Mouse (Mus musculus): Measurements from ENCODE around the gene Pex3. TPM values are rescaled to one million over a fixed set of nuclear protein-coding genes. Genes with fewer than 3 reads are reported as not detected.
"Not testable (repeated sequence)": the region's sequence is repeated elsewhere in the genome, so short reads cannot be mapped to it uniquely, and the experiment has no call there.

Gene Pex3
- polyA plus RNA-seq, 1 experiment from 2014 or later = 20.9 TPM

- Histone ChIP-seq H3K4me3 (ENCODE audit: low read length) (peak overlapping the region; percentile 63), H3K27me3 (replicated peaks; ENCODE audit: control insufficient read depth, insufficient read depth, low read length) (no peaks in the 10 kb centered on the region), H3K9ac (ENCODE audit: low read depth, low read length) (peak overlapping the region; percentile 80), H3K4me1 (ENCODE audit: control insufficient read depth, insufficient read depth, low read length) (peaks cover 4% of the 10 kb centered on the region), H3K4me2 (ENCODE audit: low read depth, low read length) (peak overlapping the region; percentile 66), H3K9me3 (ENCODE audit: control insufficient read depth, low read length) (no peaks in the 10 kb centered on the region), H3K27ac (ENCODE audit: low read length) (peak overlapping the region; percentile 62; the same call in 1 of the 2 replicates), H3K36me3 (ENCODE audit: control insufficient read depth, insufficient read depth, low read length) (no peaks in the 10 kb centered on the region)
- WGBS = 22% methylated on average over 10 of the region's 10 CpGs
- ATAC-seq = peak; percentile 43
These were observed 600 bp upstream of the Pex3 start for GRCm38 (mm10) chr10:13553498-13553985.

- WGBS = 92% methylated on average over 5 of the region's 5 CpGs
- H3K4me3 ChIP-seq (ENCODE audit: low read length) = no peak overlapping the region
- no peaks in the 10 kb centered on the region for H3K9me3 ChIP-seq (ENCODE audit: control insufficient read depth, low read length)
- H3K9ac ChIP-seq (ENCODE audit: low read depth, low read length) = no peak overlapping the region
- H3K4me2 ChIP-seq (ENCODE audit: low read depth, low read length) = no peak overlapping the region
- no peak overlapping the region for H3K27ac ChIP-seq (ENCODE audit: low read length)
- no peak for ATAC-seq
- no peaks in the 10 kb centered on the region for H3K36me3 ChIP-seq (ENCODE audit: control insufficient read depth, insufficient read depth, low read length)
- H3K4me1 ChIP-seq (ENCODE audit: control insufficient read depth, insufficient read depth, low read length) = no peaks in the 10 kb centered on the region
- H3K27me3 ChIP-seq (replicated peaks; ENCODE audit: control insufficient read depth, insufficient read depth, low read length) = no peaks in the 10 kb centered on the region
These were observed 11.2 kb downstream of the Pex3 start for GRCm38 (mm10) chr10:13541721-13542120.

- no peak for ATAC-seq
- 91% methylated on average over 7 of the region's 7 CpGs for WGBS
These were observed 13.1 kb downstream of the Pex3 start for GRCm38 (mm10) chr10:13539769-13540333.

GRCm38 (mm10) chr10:13536706-13537105 lies 16.2 kb downstream of the Pex3 start:
- no peak for ATAC-seq
- Histone ChIP-seq H3K4me1 (ENCODE audit: control insufficient read depth, insufficient read depth, low read length) (no peaks in the 10 kb centered on the region), H3K27ac (ENCODE audit: low read length) (no peak overlapping the region), H3K4me2 (ENCODE audit: low read depth, low read length) (no peak overlapping the region), H3K9ac (ENCODE audit: low read depth, low read length) (no peak overlapping the region), H3K27me3 (replicated peaks; ENCODE audit: control insufficient read depth, insufficient read depth, low read length) (no peaks in the 10 kb centered on the region), H3K36me3 (ENCODE audit: control insufficient read depth, insufficient read depth, low read length) (no peaks in the 10 kb centered on the region), H3K4me3 (ENCODE audit: low read length) (no peak overlapping the region), H3K9me3 (ENCODE audit: control insufficient read depth, low read length) (no peaks in the 10 kb centered on the region)
- WGBS = 94% methylated on average over 7 of the region's 7 CpGs

More at GRCm38 (mm10) chr10:13539769-13540333, 13.1 kb downstream of the Pex3 start:
- no peaks in the 10 kb centered on the region for H3K27me3 ChIP-seq (replicated peaks; ENCODE audit: control insufficient read depth, insufficient read depth, low read length)
- H3K36me3 ChIP-seq (ENCODE audit: control insufficient read depth, insufficient read depth, low read length) = no peaks in the 10 kb centered on the region
- no peak overlapping the region for H3K27ac ChIP-seq (ENCODE audit: low read length)
- no peak overlapping the region for H3K4me3 ChIP-seq (ENCODE audit: low read length)
- no peak overlapping the region for H3K9ac ChIP-seq (ENCODE audit: low read depth, low read length)
- no peak overlapping the region for H3K4me2 ChIP-seq (ENCODE audit: low read depth, low read length)
- no peaks in the 10 kb centered on the region for H3K4me1 ChIP-seq (ENCODE audit: control insufficient read depth, insufficient read depth, low read length)
- H3K9me3 ChIP-seq (ENCODE audit: control insufficient read depth, low read length) = no peaks in the 10 kb centered on the region

GRCm38 (mm10) chr10:13534751-13535150 lies 18.2 kb downstream of the Pex3 start:
- no peak overlapping the region for H3K4me2 ChIP-seq (ENCODE audit: low read depth, low read length)
- no peaks in the 10 kb centered on the region for H3K36me3 ChIP-seq (ENCODE audit: control insufficient read depth, insufficient read depth, low read length)
- no peaks in the 10 kb centered on the region for H3K4me1 ChIP-seq (ENCODE audit: control insufficient read depth, insufficient read depth, low read length)
- H3K9me3 ChIP-seq (ENCODE audit: control insufficient read depth, low read length) = no peaks in the 10 kb centered on the region
- ATAC-seq = no peak
- H3K9ac ChIP-seq (ENCODE audit: low read depth, low read length) = no peak overlapping the region
- H3K4me3 ChIP-seq (ENCODE audit: low read length) = no peak overlapping the region
- WGBS = 84% methylated on average over 3 of the region's 3 CpGs
- no peak overlapping the region for H3K27ac ChIP-seq (ENCODE audit: low read length)
- no peaks in the 10 kb centered on the region for H3K27me3 ChIP-seq (replicated peaks; ENCODE audit: control insufficient read depth, insufficient read depth, low read length)

- Histone ChIP-seq H3K4me1 (ENCODE audit: control insufficient read depth, insufficient read depth, low read length) (no peaks in the 10 kb centered on the region), H3K9me3 (ENCODE audit: control insufficient read depth, low read length) (no peaks in the 10 kb centered on the region), H3K9ac (ENCODE audit: low read depth, low read length) (no peak overlapping the region), H3K27ac (ENCODE audit: low read length) (no peak overlapping the region), H3K27me3 (replicated peaks; ENCODE audit: control insufficient read depth, insufficient read depth, low read length) (no peaks in the 10 kb centered on the region), H3K36me3 (ENCODE audit: control insufficient read depth, insufficient read depth, low read length) (no peaks in the 10 kb centered on the region), H3K4me2 (ENCODE audit: low read depth, low read length) (no peak overlapping the region), H3K4me3 (ENCODE audit: low read length) (no peak overlapping the region)
- WGBS = 48% methylated on average over 4 of the region's 4 CpGs
- ATAC-seq = peak; percentile 91
These were observed 24.8 kb downstream of the Pex3 start for GRCm38 (mm10) chr10:13528155-13528554.

- no peak for ATAC-seq
- H3K9me3 ChIP-seq (ENCODE audit: control insufficient read depth, low read length) = no peaks in the 10 kb centered on the region
These were observed 31.1 kb downstream of the Pex3 start for GRCm38 (mm10) chr10:13521857-13522256.

GRCm38 (mm10) chr10:13502371-13502770 lies 50.6 kb downstream of the Pex3 start:
- H3K4me1 ChIP-seq (ENCODE audit: control insufficient read depth, insufficient read depth, low read length) = peaks cover 4% of the 10 kb centered on the region; the same call in 1 of the 2 replicates
- no peak overlapping the region for H3K9ac ChIP-seq (ENCODE audit: low read depth, low read length)
- H3K27ac ChIP-seq (ENCODE audit: low read length) = no peak overlapping the region
- 0 out of 2 replicates have a peak, but pooled peaks cover 2% of the 10 kb centered on the region for H3K36me3 ChIP-seq (ENCODE audit: control insufficient read depth, insufficient read depth, low read length)
- no peak overlapping the region for H3K4me3 ChIP-seq (ENCODE audit: low read length)
- ATAC-seq = peak; percentile 12
- WGBS = 76% methylated on average over 8 of the region's 8 CpGs
- H3K4me2 ChIP-seq (ENCODE audit: low read depth, low read length) = peak overlapping the region; percentile 84; the same call in 1 of the 2 replicates
- no peaks in the 10 kb centered on the region for H3K27me3 ChIP-seq (replicated peaks; ENCODE audit: control insufficient read depth, insufficient read depth, low read length)
- H3K9me3 ChIP-seq (ENCODE audit: control insufficient read depth, low read length) = no peaks in the 10 kb centered on the region

More at GRCm38 (mm10) chr10:13521857-13522256, 31.1 kb downstream of the Pex3 start:
- 64% methylated on average over 4 of the region's 4 CpGs for WGBS
- no peak overlapping the region for H3K9ac ChIP-seq (ENCODE audit: low read depth, low read length)
- H3K4me2 ChIP-seq (ENCODE audit: low read depth, low read length) = no peak overlapping the region
- H3K4me1 ChIP-seq (ENCODE audit: control insufficient read depth, insufficient read depth, low read length) = no peaks in the 10 kb centered on the region
- no peak overlapping the region for H3K4me3 ChIP-seq (ENCODE audit: low read length)
- no peaks in the 10 kb centered on the region for H3K27me3 ChIP-seq (replicated peaks; ENCODE audit: control insufficient read depth, insufficient read depth, low read length)
- H3K36me3 ChIP-seq (ENCODE audit: control insufficient read depth, insufficient read depth, low read length) = no peaks in the 10 kb centered on the region
- no peak overlapping the region for H3K27ac ChIP-seq (ENCODE audit: low read length)

- Histone ChIP-seq H3K4me2 (ENCODE audit: low read depth, low read length) (peak overlapping the region; percentile 84), H3K9ac (ENCODE audit: low read depth, low read length) (peak overlapping the region; percentile 79), H3K4me3 (ENCODE audit: low read length) (peak overlapping the region; percentile 74)
- WGBS = 51% methylated on average over 4 of the region's 4 CpGs
- H3K4me1 ChIP-seq (ENCODE audit: control insufficient read depth, insufficient read depth, low read length); H3K27me3 ChIP-seq (replicated peaks; ENCODE audit: control insufficient read depth, insufficient read depth, low read length); H3K27ac ChIP-seq (ENCODE audit: low read length); H3K9me3 ChIP-seq (ENCODE audit: control insufficient read depth, low read length); H3K36me3 ChIP-seq (ENCODE audit: control insufficient read depth, insufficient read depth, low read length): not testable (repeated sequence)
- ATAC-seq = 0 out of 2 replicates have a peak, but pooled peaks have one; percentile 10
These were observed 51.4 kb downstream of the Pex3 start for GRCm38 (mm10) chr10:13501533-13501932.

All from intestine, embryonic 16.5 days (tissue).